Mouse (Mus musculus): ENCODE measurements around the gene Pla2g1b.

The Pla2g1b gene

DNA sequence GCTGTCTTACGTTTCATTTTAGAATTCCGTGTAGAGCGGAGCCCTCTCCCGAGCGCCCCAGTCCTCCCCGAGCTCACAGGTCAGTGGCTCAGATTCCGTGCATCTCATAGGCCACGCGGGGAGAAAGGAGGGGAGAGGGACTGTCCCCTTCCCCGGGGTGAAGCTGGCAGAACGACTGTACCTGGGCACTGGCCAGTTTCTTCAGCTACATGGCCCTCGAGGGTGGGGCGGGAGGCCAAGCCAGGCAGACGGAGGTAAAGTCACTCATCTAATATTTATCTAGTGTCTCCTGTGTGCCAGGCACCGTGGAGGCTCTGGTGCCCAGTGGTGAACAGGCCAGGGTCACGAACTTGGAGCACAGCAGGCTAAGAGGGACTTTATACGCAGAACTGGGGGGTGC, 19.0 kb upstream of the Pla2g1b start:
- DNase-seq (ENCODE audit: low spot score in 2 of 2), result no peak

GRCm38 (mm10) chr5:115449247-115449646, 16.8 kb upstream of the Pla2g1b start:
- DNase-seq (ENCODE audit: low spot score in 2 of 2), result no peak

DNA sequence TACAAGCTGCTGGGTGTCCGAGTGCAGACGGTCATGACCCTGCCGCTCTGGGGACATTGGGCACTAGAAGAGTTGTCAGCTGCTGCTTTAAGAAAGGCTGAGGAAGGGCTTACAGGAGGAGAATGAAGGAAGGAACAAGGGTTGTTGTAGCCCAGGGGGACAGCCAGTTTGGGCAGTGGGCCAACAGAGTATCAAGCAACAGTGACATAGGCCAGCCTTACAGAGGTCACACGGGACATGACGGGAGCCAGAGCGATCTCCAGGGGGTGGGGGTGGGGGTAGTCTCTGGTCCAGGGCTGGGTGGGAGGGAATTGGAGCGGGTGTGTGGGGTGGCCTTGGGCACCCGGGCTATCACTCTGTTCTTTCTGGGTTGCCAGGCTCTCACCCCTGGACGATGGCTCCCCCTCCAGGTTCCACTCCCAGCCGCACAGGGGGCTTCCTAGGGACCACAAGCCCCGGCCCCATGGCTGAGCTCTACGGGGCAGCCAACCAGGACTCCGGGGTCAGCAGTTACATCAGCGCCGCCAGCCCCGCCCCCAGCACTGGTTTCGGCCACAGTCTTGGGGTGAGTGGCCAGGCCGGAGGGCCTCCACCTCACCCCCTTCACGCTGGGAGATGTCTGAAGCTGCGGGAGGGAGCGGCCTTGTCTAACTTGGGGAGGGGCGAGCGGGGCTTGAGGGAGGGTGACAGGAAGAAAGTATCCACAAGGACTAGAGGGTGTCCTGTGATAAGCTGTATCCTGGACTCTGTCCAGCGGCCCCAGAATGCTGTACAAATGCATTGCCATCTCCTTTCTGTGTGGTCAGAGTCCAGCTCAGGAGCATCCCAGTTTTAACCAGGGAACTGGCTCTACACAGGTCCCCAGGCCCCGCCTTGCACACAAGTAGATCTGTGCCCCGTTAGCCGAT, 15.4 kb upstream of the Pla2g1b start:
- DNase-seq (ENCODE audit: low spot score in 2 of 2), result no peak

DNA sequence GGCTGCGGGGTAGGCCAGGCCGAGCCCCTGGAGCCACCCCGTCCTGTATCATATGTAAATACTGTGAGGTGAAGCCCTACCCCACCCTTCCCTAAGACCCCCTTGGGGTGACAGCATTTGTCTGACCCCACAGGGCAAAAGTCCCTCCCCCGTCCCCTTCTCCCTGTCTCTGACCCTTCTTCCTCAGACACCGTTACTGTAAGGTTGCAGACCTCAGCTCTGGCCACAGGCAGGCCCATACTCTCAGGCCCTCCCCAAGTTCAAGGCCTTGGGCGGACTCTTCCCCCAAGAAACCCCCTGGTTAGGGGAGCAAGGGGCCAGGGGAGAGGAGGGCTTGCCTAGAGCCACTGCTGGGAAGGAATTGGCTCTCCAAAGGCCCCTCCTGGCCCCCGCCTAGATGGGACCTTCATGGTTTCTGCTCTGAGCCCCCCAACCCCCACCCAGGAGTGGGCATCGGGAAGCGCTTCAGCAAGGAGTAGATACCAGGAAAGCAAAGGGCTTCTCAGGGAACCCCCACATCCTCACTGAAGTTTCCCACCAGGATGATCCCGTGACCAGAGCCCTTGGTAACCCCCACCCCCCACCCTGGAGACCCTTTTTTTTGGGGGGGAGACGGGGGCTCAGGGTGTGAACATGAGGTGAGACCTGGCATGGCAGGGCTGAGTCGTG, 11.5 kb upstream of the Pla2g1b start:
- DNase-seq (ENCODE audit: low spot score in 2 of 2), result no peak

DNA sequence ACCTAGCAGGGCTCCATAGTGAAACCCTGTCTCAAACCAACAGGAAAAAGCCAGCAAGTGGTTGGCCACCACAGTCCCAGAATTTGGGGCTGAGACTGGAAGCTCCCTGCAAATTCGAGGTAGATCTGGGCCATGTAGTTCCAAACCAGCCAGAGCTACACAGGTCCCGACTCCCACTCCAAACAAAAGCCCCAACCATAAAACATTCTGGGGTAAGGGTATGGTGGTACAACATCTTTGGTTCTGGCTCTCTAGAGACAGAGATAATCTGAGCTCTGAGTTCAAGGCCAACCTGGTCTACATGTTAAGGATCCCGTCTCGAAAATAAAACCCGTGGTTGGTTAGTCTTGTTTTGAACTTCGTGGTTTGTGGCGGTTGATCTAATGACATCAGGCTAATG, 10.2 kb upstream of the Pla2g1b start:
- no peak for DNase-seq (ENCODE audit: low spot score in 2 of 2)

GRCm38 (mm10) chr5:115458918-115459317, 7.1 kb upstream of the Pla2g1b start:
- no peak for DNase-seq (ENCODE audit: low spot score in 2 of 2)

DNA sequence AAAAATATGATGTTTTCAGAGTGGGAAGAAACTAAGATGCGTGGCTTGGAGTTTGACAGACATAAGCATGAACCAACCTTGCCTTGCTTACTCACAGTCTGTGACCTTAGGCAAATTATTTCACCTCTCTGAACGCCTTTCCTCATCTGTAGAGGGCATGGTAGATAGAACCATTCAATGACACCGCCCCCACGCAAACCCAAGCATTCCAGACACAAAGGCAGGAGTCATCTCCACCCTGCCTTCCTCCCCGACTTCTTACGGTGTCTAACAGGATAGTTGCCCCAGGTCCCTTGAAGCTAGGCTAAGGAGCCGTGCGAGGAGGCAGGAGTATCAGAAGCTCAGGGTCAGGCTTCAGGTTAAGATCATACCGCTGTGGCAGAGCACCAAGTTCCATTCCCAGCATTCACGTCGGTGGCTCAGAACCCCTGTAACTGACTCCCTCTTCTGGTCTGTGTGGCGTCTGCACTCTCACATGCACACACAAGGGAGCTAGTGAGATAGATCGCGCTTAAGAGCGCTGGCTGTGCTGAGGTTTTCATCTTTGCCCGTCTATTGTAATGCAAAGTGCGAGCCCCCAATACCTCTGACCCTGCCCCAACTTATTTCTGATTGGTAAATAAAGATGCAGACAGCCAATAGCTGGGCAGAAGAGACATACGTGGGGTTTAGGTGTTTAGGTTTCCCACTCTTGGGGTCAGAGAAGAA, 1.5 kb upstream of the Pla2g1b start:
- no peak for DNase-seq (ENCODE audit: low spot score in 2 of 2)

GRCm38 (mm10) chr5:115469791-115470190, 3.7 kb downstream of the Pla2g1b start:
- no peak for DNase-seq (ENCODE audit: low spot score in 2 of 2)

GRCm38 (mm10) chr5:115470766-115471531, 4.9 kb downstream of the Pla2g1b start:
- DNase-seq (ENCODE audit: low spot score in 2 of 2), result peak in 1 of 2 experiments; percentile 46

DNA sequence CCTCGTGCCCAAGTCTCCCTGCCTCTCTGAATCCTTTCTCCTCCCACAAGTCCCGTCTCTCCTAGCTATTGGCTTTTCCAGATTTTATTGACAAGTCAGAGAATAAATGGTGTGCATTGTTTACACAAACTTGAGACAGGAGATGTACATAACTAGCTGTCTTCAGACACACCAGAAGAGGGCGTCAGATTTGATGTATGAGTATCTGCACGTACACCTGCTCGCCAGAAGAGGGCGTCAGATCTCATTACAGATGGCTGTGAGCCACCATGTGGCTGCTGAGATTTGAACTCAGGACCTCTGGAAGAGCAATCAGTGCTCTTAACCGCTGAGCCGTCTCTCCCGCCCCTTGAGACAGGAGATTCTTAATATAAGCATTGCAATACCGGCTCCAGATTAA, 7.1 kb downstream of the Pla2g1b start:
- DNase-seq (ENCODE audit: low spot score in 2 of 2), result no peak

DNA sequence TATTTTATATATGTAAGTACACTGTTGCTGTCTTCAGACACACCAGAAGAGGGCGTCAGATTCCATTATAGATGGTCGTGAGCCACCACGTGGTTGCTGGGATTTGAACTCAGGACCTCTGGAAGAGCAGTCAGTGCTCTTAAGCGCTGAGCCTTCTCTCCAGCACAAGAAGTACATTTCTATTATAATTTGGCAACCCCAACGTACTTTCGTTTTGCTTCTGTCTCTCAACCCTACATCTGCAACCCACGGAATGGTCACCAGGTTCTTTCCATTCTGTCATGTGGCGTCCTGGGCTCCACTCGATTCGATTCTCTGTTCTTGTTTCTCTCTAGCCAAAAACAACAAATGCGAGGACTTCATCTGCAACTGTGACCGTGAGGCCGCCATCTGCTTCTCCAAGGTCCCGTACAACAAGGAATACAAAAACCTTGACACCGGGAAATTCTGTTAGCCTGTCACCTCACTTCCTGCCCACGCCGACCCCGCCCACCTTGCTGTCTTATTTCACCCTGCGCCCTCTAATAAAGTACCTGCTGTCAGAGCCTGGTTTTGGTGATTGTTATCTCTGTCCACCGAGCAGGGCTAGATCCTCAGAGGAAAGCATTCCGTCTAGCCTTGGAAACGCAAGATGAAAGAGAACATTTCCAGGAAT, 8.2 kb downstream of the Pla2g1b start:
- DNase-seq (ENCODE audit: low spot score in 2 of 2), result no peak

DNA sequence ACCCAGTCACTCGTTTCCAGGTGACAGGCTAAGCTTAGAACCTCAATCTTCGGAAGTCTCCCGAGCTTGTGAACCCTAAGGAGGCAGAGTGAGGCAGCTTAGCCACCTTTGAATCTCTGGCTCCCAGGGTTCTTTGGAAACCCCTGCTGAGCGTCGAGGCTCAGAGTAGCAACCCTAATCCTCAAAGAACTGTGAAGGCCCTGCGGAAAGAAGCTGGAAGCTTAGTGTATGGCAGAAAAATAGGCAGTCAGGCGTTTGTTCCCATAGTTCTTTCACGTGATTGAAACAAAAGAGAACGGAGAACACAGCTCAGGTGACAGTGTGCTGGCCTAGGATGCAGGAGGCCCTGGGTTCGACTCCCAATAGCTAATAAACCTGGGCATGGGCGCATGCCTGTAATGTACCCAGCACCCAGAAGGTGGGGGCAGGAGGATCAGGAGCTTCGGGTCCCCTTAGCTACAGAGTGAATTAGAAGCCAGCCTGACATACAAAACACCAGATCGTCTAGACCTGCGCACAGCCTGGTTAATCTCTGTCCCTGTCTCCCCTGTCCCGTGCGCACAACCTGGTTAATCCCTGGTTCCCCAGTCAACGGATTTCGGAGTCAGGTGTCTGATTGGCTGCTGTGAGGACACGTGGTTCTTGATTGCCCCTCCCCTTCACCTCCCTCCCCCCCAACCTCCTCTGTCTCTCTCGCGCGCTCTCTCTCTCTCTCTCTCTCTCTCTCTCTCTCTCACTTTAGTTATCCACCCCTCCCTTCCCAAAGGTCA, 9.5 kb downstream of the Pla2g1b start:
- DNase-seq (ENCODE audit: low spot score in 2 of 2), result no peak

DNA sequence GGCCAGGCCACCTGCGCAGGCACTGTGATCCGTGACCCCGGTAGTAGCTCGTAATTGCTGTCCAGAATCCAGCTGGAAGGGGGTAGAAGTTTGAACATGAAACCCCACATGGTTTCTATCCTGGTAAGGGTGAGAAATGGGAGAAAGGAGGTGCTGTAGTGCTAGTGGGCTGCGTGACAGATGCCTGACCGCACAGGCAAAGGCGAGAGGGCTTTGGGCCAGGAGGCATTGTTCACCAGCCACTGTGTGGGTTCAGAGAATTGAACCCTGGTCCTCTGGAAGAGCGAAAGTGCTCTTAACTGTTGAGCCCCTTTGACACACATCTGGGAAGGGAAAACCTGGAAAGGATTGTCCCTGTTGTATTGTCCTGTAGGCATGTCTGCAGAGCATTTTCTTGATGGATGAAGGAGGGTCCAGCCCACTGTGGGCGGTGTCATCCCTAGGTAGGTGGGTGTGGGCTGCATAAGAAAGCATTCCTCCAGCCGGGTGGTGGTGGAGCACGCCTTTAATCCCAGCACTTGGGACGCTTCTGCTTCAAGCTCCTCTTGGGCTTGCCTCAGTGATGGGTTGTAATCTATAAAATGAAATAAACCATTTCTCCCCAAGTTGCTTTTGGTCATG, 10.2 kb downstream of the Pla2g1b start:
- DNase-seq (ENCODE audit: low spot score in 2 of 2), result no peak

DNA sequence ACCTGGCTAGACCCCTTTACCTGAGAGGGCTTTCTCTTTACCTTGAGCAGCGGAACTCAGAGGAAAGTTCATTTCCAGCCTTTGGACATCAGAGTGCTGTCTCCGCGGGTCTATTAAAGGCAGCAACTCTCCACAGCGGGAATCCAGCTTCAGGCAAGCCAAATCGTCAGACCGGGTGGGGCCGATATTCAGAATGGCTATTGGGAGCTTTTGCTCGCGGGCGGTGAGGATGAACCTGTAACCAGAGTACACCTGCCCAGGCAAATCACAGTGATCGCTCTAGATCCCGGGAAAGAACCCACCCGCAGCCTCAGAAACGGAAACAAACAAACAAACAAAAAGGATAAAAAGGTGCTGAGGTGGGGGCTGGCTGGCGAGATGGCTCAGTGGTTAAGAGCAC, 13.5 kb downstream of the Pla2g1b start:
- no peak for DNase-seq (ENCODE audit: low spot score in 2 of 2)

- no peak for DNase-seq (ENCODE audit: low spot score in 2 of 2)
Observed at GRCm38 (mm10) chr5:115480101-115480500, 14.0 kb downstream of the Pla2g1b start.

GRCm38 (mm10) chr5:115482390-115483265, 16.6 kb downstream of the Pla2g1b start:
- DNase-seq (ENCODE audit: low spot score in 2 of 2), result no peak

- DNase-seq (ENCODE audit: low spot score in 2 of 2), result no peak
Observed at GRCm38 (mm10) chr5:115483385-115483784, 17.3 kb downstream of the Pla2g1b start.

DNA sequence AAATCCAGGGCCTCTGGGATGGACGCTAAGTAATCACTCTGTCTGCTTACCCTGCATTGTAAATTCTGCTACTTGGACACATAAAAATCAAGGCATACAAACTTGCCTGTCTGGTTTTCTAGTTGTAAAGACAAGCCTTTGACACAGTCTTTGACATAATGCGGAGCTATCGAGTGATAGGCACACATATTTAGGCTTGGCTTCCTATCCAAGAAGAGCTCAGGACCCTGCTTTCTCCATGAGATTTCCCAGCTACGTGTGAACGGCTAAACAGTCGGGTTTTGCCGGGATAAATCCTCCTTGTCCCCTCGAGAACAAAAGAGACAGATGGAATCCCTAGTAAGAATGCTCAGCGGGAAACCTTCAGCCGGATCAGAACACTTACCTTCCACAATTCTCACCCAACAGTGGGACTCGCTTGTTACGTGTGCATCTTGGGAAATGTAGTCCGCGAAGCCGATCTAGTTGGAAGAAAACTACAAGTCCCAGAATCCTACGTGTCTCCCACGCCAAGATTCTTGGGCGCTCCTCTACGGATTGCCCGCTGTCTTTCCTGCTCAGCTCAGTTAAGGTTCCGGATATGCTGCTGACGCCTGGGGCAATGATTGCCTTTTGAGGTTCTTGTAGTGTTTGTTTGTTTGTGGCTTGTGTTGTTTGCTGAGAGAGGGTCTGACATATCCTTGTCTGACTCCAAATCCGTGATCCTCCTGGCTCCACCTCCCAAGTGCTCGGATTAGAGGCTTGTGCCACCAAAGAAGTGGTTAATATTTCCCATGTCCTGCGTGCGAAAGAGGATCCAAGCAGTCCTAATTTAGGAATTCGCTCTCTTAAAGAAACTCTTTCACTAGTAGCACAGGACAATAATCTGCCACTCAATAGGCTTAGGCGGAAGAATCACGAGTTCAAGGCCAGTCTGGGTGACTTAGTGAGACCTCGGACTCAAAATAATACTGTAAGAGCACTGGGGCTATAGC, 18.2 kb downstream of the Pla2g1b start, which contains the start of gene Sirt4:
Gene Sirt4, minus strand, starts transcription at position 779 of the 974 bp plus-strand sequence.
- DNase-seq (ENCODE audit: low spot score in 2 of 2), result peak; percentile 71 to 83

Measured in frontal cortex, postnatal 14 days (tissue).